Mouse (Mus musculus): ENCODE data around the gene Atxn2. TPM values are rescaled to one million over a fixed set of nuclear protein-coding genes. Genes with fewer than 3 reads are reported as not detected.

Atxn2 gene
- 174 and 196 TPM in 2 replicates for polyA plus RNA-seq (2011; ENCODE audit: insufficient read length, low read depth, missing spikeins)

DNA sequence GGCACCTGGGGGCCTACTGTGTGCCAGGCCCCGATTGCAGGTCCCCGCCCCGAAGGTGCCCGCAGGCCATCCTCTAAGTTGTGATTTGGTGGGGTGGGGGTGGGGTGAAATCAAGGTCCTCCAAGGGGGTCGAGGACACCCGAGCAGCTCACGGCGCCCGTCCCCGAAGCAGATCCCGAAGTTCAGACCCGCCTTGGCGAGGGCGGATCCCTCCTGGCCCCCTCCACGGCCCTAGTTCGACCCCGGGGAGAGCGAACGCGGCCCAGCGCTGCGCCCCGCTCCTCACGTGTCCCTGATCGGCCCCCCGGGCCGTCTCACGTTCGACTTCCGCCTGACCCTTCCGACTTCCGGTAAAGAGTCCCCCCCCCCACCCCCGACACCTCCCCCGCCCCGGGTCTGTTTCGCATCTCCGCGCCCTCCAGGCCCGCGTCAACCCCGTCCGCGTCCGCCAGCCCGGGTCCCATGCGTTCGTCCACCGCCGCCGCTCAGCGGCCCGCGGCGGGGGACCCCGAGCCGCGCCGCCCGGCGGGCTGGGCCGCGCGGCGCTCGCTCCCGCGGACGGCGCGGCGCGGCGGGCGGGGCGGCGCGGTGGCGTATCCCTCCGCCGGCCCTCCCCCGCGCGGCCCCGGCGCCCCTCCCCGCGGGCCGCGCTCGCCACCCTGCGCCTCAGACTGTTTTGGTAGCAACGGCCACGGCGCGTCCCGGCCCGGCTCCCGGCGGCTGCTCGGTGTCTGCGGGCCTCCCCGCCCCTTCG is at the start of gene Atxn2:
Gene Atxn2 (plus strand): TSS at position 164 of the 754 bp plus-strand sequence.
- peaks cover 13% of the 10 kb centered on the region for H3K4me1 ChIP-seq (ENCODE audit: control insufficient read depth, insufficient read depth, low read length)
- H3K27ac ChIP-seq (ENCODE audit: insufficient read depth, low read length) = peak within 1 kb of the TSS; percentile 80
- no peak for TF ChIP-seq CTCF (IDR thresholded peaks at IDR 0.05; ENCODE audit: borderline replicate concordance, insufficient read depth, low read length)
- TF ChIP-seq POLR2A (IDR thresholded peaks at IDR 0.05; ENCODE audit: low read depth, low read length) = peak; percentile 90
- H3K4me3 ChIP-seq (ENCODE audit: insufficient read depth, low read length) = peak within 1 kb of the TSS; percentile 89

DNA sequence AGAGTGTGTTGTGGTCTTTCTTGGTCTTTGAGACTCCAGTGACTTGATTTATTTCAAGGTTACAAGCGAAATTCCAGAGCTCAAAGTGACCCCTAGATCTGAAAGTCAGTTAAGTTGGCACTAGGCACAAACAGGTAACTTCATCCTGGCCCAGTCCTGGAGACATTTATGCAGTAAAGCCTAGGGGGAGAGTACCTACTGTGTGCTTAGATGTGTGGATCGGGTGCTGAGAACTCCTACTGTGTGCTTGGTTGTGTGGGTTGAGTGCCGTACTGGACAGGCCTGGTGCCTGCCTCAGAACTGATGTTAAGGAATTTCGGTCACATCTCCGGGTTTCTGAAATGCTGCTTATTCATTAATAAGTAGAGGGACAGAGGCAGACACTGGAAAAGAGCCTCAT is 49.6 kb upstream of the Atxn2 start:
- H3K4me3 ChIP-seq (ENCODE audit: insufficient read depth, low read length) = peak overlapping the region; percentile 62
- H3K27ac ChIP-seq (ENCODE audit: insufficient read depth, low read length) = no peak overlapping the region
- no peaks in the 10 kb centered on the region; the same call in 1 of the 2 replicates for H3K4me1 ChIP-seq (ENCODE audit: control insufficient read depth, insufficient read depth, low read length)
- TF ChIP-seq POLR2A (IDR thresholded peaks at IDR 0.05; ENCODE audit: low read depth, low read length) = no peak
- TF ChIP-seq CTCF (IDR thresholded peaks at IDR 0.05; ENCODE audit: borderline replicate concordance, insufficient read depth, low read length) = no peak

DNA sequence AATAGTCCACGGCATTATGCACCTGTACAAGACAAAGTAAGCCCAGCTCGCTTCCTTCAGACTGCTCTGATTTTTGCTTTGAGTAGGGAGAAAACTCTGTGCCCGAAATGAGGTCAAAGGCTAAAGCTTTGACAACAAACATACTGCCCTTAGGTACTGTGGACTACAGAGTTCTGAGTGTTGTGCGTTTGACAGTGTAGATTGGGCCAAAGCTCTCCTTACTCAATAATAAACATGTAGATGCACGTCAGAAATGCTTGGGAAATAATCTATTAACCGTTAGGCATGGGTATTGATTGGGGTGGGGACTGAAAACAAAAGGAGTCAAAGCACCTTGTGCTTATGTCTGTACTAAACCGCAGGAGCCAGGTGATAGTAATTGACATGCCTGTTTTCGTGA is 47.7 kb upstream of the Atxn2 start:
- Histone ChIP-seq H3K27ac (ENCODE audit: insufficient read depth, low read length) (no peak overlapping the region), H3K4me1 (ENCODE audit: control insufficient read depth, insufficient read depth, low read length) (no peaks in the 10 kb centered on the region; the same call in 1 of the 2 replicates), H3K4me3 (ENCODE audit: insufficient read depth, low read length) (no peak overlapping the region)
- no peak for TF ChIP-seq POLR2A (IDR thresholded peaks at IDR 0.05; ENCODE audit: low read depth, low read length)
- TF ChIP-seq CTCF (IDR thresholded peaks at IDR 0.05; ENCODE audit: borderline replicate concordance, insufficient read depth, low read length) = no peak

DNA sequence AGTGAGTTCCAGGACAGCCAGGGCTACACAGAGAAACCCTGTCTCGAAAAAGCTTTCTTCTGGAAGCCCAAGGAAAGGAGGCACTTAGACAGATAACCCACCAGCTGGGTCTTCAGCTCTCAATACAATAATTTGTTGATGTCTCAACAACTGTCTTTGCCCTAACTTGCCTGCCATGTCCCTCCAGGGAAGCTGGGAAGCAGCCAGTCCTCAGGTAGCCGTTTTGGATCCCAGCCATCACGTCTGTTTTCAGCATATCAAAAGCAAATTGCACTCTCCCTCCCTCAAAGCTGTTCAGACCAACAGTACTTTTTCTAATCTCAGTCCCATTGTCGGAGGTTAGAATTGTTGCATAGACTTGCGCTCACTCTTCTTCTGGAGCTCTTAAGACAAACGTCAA is 47.1 kb upstream of the Atxn2 start:
- no peak overlapping the region for H3K4me3 ChIP-seq (ENCODE audit: insufficient read depth, low read length)
- no peak overlapping the region for H3K27ac ChIP-seq (ENCODE audit: insufficient read depth, low read length)
- no peaks in the 10 kb centered on the region; the same call in 1 of the 2 replicates for H3K4me1 ChIP-seq (ENCODE audit: control insufficient read depth, insufficient read depth, low read length)
- no peak for TF ChIP-seq CTCF (IDR thresholded peaks at IDR 0.05; ENCODE audit: borderline replicate concordance, insufficient read depth, low read length)
- no peak for TF ChIP-seq POLR2A (IDR thresholded peaks at IDR 0.05; ENCODE audit: low read depth, low read length)

DNA sequence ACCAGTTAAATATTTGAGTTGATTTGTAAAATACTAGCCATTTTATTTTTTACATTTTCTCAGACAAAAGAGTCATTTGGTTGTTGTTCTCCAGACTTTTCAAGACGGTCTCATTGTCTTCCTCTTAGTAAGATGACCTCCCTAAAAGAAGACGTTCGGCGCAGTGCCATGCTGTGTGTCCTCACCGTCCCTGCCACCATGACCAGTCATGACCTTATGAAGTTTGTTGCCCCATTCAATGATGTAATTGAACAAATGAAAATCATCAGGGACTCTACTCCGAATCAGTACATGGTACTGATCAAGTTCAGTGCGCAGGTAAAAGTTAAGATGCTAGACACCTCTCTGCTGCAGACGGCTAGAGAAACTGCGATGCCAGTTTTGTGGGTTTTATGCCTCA is 46.2 kb upstream of the Atxn2 start:
- no peak for TF ChIP-seq CTCF (IDR thresholded peaks at IDR 0.05; ENCODE audit: borderline replicate concordance, insufficient read depth, low read length)
- no peak for TF ChIP-seq POLR2A (IDR thresholded peaks at IDR 0.05; ENCODE audit: low read depth, low read length)
- Histone ChIP-seq H3K4me3 (ENCODE audit: insufficient read depth, low read length) (no peak overlapping the region), H3K4me1 (ENCODE audit: control insufficient read depth, insufficient read depth, low read length) (no peaks in the 10 kb centered on the region), H3K27ac (ENCODE audit: insufficient read depth, low read length) (no peak overlapping the region)

DNA sequence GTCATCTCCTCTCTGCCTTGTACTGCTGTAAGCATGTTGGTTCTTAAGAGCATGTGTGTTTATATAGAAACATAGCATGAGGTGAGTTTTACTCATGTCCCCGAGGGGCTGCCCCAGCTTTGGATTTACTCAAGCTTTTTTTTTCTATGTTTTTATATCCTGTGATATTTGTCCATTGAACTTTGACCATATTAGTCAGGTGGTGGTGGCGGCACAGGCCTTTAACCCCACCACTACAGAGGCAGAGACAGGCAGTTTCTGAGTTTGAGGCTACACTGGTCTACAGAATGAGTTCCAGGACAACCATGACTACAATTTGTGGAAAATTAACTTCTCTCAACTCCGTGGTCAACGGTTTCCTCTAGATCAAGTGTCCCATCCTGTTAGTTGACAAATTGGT is 44.1 kb upstream of the Atxn2 start:
- TF ChIP-seq CTCF (IDR thresholded peaks at IDR 0.05; ENCODE audit: borderline replicate concordance, insufficient read depth, low read length) = no peak
- Histone ChIP-seq H3K4me3 (ENCODE audit: insufficient read depth, low read length) (no peak overlapping the region), H3K27ac (ENCODE audit: insufficient read depth, low read length) (no peak overlapping the region), H3K4me1 (ENCODE audit: control insufficient read depth, insufficient read depth, low read length) (no peaks in the 10 kb centered on the region)

DNA sequence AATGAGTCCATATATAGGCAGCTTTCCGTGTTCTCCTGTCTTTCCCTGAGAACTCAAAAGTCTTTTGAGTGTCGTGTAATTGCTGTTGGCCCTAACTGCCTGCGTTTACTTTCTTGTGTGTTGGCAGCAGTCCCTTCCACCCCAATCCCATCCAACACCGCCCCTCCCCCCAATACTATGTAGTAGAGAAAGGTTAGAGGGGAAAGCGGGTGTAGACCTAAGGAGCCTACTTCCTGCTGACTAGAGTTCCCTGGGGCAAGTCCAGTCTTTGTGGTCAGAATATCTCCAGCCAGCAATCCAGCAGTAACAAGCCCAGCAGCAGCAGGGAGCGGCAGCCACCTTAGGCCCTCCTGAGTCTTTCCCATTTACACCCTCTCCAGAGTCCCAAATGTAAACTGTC is 42.7 kb upstream of the Atxn2 start:
- H3K27ac ChIP-seq (ENCODE audit: insufficient read depth, low read length) = no peak overlapping the region
- TF ChIP-seq CTCF (IDR thresholded peaks at IDR 0.05; ENCODE audit: borderline replicate concordance, insufficient read depth, low read length) (no peak), POLR2A (IDR thresholded peaks at IDR 0.05; ENCODE audit: low read depth, low read length) (no peak)
- no peak overlapping the region for H3K4me3 ChIP-seq (ENCODE audit: insufficient read depth, low read length)
- H3K4me1 ChIP-seq (ENCODE audit: control insufficient read depth, insufficient read depth, low read length) = no peaks in the 10 kb centered on the region

DNA sequence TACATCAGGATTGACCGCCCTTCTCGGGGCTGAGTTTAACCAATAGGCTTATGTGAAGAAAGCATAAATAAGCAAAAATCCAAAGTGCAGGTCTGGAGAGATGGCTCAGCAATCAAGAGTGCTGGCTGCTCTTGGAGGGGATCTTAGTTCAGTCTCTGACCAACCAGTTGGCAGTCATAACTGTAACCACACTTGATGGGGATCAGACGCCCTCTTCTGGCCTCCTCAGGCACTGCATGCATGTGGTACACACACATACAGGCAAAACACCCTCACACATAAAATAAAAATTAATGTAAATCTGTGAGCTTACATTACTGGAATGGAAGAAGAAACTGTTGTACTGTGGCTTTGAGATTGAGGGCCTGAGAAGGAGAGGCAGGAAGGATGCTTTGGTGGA is 40.7 kb upstream of the Atxn2 start:
- Histone ChIP-seq H3K27ac (ENCODE audit: insufficient read depth, low read length) (no peak overlapping the region), H3K4me3 (ENCODE audit: insufficient read depth, low read length) (no peak overlapping the region), H3K4me1 (ENCODE audit: control insufficient read depth, insufficient read depth, low read length) (no peaks in the 10 kb centered on the region)
- peak; percentile 24; the same call in 1 of the 2 replicates for TF ChIP-seq CTCF (IDR thresholded peaks at IDR 0.05; ENCODE audit: borderline replicate concordance, insufficient read depth, low read length)
- TF ChIP-seq POLR2A (IDR thresholded peaks at IDR 0.05; ENCODE audit: low read depth, low read length) = no peak

DNA sequence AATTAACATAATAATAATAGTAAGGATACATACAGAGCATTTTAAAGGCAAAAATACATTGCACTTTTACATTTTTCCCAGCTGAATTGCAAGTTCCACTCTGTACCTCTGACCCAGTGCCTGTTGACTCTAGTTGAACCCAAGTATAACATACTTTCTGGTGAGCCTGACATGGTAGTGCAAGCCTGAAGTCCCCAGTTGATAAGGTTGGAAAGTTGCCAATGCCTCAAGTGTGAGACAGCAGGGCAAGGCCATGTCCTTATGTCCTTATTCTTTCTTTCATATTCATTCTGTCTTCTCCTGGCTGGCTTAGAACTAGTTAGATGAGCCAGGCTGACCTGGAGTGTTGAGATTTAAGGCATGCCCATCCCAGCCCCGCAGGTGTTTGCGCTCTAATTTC is 28.9 kb upstream of the Atxn2 start:
- Histone ChIP-seq H3K4me1 (ENCODE audit: control insufficient read depth, insufficient read depth, low read length) (no peaks in the 10 kb centered on the region), H3K4me3 (ENCODE audit: insufficient read depth, low read length) (no peak overlapping the region), H3K27ac (ENCODE audit: insufficient read depth, low read length) (no peak overlapping the region)
- TF ChIP-seq POLR2A (IDR thresholded peaks at IDR 0.05; ENCODE audit: low read depth, low read length) = no peak
- no peak for TF ChIP-seq CTCF (IDR thresholded peaks at IDR 0.05; ENCODE audit: borderline replicate concordance, insufficient read depth, low read length)

DNA sequence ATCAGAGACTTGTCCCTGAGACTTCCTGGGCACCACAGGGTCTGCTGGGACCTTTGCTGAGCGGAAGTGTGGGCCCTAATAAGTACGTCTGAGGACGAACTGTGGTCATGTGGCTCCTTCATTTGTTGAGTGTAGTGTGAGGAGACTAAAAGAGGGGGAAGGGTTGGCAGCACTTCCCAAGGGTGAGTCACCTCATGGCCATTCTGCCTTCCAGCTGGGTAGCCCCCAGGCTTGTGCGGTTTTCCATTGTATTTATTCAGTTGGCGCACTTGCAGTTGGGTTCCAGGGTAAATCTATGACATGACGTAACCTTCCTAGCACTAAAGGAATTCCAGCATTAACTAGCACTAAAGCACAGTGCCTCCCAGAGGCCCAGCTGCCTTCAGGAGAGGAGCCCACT is 25.6 kb upstream of the Atxn2 start:
- H3K4me1 ChIP-seq (ENCODE audit: control insufficient read depth, insufficient read depth, low read length) = no peaks in the 10 kb centered on the region
- no peak overlapping the region for H3K4me3 ChIP-seq (ENCODE audit: insufficient read depth, low read length)
- no peak overlapping the region for H3K27ac ChIP-seq (ENCODE audit: insufficient read depth, low read length)
- TF ChIP-seq POLR2A (IDR thresholded peaks at IDR 0.05; ENCODE audit: low read depth, low read length) (no peak), CTCF (IDR thresholded peaks at IDR 0.05; ENCODE audit: borderline replicate concordance, insufficient read depth, low read length) (no peak)

Data from embryonic fibroblast, embryonic 13.5 days (primary cell).